Mouse (Mus musculus) cerebellum, postnatal 36 days (tissue): Measurements from ENCODE around the gene Plxnb1.
"Not testable (repeated sequence)": the region's sequence is repeated elsewhere in the genome, so short reads cannot be mapped to it uniquely, and the experiment has no call there.

Source experiments
- DNase-seq, 2 experiments: peaks; one replicate each; pipeline ENCODE4 v3.0.0; 2021 to 2022; ENCODE audit warnings: mixed read lengths in 2 of 2

Gene Plxnb1

DNA sequence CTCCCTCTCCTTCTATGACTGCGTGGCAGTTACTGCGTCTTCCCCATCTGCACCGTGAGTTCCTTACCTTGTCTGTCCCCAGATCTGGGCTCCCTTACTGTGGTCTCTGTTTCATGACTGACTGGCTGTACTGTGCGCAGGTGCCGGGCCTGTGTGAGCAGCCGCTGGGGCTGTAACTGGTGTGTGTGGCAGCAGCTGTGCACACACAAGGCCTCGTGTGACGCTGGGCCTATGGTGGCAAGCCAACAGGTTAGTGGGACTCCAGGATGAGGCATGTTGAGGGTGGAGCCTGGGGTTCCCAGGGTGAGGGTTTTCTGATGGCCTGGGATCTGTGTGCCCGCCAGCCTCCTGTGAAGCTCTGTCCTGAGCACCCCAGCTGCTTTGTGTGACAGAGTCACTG lies 8.9 kb downstream of the Plxnb1 start:
- no peak for DNase-seq

DNA sequence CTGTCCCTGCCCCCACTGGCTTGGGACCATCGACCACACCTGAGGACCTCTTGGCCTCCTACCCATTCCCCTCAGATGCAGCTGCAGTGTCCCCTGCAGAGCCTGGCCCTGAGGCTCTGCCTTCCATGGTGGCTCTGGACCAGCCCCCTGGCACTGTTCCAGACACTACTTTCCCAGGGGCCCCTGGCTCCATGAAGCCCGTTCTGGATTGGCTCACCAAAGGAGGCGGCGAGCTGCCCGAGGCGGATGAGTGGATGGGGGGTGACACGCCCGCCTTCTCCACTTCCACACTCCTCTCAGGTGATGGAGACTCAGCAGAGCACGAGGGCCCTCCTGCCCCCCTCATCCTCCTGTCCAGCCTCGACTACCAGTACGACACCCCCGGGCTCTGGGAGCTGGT lies 9.8 kb downstream of the Plxnb1 start:
- DNase-seq, result no peak

DNA sequence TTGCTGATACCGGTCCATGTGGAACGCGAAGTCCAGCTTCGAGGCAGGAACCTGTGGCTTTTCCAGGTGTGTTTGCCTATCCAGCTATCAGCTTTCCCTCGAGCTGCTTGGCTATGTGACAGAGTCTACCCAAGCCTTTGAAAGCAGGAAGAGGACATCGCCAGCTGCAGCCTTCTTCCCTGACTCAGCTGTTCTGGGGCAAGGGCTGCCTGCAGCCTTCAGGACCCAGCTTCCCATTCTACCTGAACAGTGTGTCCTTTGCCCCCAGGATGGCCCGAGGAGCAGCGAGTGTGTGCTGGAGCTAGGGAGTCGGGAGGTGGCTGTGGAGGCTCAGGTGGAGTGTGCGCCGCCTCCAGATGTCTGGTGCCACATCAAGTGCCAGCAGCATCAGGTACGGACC lies 10.5 kb downstream of the Plxnb1 start:
- no peak for DNase-seq

DNA sequence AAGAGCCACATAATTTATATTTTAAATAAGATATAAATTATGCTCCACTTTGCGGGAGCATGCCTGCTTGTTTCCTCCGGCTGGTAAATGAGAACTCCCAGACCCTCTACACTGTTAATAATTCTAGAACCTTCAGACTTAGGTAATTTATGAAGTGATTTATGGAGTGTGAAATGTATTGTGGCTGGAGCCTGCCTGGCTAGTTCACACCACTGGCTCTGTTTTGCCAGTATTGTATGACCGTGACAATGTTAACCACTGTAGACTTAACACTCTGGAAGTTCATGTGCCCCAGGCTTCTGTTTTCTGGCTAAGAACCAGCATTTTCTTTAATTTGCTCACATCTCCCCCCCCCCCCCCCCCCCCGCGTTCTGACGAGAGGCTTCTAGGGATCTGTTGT lies 12.2 kb downstream of the Plxnb1 start:
- no peak for DNase-seq

DNA sequence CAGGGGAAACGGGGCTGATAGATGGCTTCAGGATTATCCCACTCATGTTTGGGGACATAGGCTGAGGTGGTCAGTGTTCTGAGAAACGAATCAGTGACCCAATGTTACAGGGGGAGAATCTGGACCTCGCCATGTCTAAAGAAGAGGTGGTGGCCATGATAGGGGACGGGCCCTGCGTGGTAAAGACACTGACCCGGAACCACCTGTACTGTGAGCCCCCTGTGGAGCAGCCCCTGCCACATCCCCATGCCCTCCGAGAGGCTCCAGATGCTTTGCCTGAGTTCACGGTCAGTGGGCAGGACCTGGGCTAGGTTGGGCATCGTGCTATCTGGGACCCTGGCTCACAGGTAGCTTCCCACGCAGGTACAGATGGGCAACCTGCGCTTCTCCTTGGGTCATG lies 15.1 kb downstream of the Plxnb1 start:
- no peak for DNase-seq

DNA sequence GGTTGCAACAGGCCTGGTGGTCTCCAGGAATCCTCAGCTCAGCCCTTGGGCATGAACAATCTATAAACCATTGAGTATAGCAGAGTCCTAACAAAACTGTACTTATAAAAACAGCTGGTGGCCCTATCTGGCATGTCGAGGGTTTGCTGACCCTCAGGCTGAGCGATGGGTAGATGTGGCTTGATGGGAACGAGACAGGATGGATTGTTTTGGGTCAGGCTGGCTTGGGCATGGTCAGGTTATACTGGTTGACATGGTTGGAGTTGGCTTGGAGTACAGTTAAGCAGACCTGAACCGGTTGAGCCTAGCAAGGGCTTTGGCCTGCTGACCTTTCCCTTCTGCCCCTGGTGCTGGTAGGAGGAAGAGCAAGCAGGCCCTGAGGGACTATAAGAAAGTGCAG lies 15.9 kb downstream of the Plxnb1 start:
- no peak for DNase-seq

DNA sequence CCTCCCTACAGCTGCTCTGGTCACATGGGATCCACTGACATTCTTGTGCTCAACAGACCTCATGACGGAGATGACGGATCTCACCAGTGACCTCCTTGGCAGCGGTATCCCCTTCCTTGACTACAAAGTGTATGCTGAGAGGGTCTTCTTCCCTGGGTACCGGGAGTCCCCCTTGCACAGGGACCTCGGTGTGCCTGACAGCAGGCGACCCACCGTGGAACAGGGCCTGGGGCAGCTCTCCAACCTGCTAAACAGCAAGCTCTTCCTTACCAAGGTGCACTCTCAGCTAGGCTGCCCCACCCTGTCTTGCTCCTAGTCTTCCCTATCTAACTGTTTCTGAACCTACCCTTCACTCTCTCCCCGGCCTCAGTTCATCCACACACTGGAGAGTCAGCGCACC lies 16.4 kb downstream of the Plxnb1 start:
- no peak for DNase-seq

DNA sequence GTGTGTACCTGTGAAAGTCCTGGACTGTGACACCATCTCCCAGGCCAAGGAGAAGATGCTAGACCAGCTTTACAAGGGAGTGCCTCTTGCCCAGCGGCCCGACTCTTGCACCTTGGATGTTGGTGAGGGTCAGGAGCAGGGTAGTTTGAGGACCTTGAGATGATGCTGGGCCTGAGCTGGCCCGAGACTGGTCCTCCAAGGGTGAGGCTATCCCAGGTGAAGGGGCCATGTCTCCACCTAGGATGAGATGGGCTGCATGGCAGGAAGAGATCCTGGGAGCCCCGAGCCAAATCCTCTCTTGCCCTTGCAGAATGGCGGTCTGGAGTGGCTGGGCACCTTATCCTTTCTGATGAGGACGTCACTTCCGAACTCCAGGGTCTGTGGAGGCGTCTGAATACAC lies 18.1 kb downstream of the Plxnb1 start:
- no peak for DNase-seq

DNA sequence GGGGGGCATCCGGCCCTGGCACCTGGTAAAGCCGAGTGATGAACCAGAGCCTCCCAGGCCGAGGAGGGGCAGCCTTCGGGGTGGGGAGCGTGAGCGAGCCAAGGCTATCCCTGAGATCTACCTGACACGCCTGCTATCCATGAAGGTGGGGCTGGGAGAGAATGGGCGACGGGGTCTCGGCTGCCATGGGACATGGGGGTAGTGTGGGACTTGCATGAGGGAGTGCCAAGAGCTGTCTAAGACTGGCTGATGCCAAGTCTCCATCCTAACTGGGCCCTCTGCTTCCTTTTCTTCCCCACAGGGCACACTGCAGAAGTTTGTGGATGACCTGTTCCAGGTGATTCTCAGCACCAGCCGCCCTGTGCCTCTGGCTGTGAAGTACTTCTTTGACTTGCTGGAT lies 19.1 kb downstream of the Plxnb1 start:
- no peak for DNase-seq

DNA sequence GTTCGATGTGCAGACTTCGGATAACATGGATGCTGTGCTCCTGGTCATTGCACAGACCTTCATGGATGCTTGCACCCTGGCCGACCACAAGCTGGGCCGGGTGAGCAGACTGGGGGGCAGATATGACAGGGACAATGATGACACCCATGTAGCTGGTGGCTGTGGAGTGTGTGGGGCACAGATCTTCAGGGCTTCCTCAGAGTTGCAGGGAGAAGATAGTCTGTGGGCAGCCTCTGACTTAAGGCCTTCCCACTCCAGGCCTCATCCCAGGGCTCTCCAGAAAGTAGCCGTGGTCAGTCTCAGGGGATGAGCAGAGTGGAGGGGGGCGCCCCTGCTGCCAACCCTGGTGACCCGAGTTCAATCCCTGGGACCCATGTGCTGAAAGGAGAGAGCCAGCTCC lies 19.7 kb downstream of the Plxnb1 start:
- no peak for DNase-seq

DNA sequence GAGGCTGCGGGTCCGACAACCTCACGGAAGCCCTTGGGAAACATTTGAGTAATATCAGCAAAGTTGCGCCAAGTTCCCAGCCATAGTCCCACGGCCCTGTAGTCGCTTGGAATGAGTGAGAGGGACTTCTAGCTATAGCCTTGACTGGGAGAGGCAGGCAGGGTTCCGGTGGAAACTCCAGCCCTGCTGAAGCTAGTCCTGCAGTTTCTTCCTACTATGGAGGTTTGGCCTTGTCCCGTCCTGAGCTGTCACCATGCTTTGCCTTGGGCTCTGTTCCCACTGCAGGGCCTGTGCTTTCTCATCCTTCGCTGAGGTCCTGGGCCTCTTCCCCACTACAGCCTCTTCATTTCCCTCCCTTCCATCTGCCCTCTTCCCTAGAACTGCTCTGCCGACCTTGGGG lies 21.0 kb downstream of the Plxnb1 start:
- no peak for DNase-seq

DNA sequence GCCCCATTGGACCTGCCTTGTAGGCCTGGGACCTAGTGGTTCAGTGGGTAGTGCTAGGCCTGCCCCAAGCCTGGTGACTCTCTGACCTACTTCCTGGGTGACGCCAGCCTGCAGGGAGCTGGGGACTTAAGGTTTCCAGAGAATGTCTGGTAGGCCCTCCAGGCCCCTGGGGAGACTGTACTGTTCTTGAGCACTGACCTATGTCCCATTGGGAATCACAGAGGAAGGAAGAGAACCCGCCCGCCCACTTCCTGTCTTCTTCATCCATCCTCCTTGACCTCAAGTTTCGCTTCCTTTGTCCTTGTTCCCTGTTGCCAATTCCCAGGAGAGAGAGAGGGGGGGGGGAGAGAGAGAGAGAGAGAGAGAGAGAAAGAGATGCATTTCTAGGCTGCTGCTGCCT lies 22.9 kb downstream of the Plxnb1 start:
- no peak for DNase-seq

DNA sequence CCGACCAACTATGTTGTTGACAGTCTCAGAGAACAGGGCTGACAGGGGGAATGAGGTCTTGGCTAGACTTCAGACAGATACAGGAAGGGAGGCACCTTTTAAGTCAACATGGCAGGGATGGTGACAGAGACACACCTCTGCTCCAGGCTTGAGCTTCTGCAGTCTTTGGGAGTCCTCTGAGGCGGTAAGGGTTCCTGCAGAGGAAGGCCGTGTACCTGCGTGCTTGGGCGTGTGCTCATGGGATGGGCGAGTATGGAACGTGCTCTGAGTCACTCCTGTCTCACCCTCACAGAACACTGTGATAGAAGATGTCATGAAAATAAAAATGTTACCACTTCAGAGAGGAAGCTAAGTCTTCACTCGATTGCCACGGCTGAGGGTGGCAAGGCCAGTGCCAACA lies 24.4 kb downstream of the Plxnb1 start:
- DNase-seq, result no peak

DNA sequence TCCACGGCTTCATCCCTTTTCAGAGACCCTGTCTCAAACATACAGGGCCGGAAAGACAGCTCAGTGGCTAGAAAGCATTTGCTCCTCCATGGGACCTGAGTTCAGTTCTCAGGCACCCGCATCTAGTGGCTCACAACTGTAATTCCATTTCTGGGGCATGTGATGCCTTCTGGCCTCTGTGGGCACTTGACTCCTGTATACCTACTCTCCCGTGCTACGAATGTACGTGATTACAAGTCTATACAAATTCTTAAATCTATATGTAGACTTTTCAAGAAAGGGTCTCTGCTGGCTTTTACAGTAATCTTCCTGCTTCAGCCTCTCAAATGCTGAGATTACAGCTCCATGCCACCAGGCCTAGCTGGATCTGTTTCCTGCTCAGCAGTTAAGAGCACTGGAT lies 25.8 kb downstream of the Plxnb1 start:
- no peak for DNase-seq

DNA sequence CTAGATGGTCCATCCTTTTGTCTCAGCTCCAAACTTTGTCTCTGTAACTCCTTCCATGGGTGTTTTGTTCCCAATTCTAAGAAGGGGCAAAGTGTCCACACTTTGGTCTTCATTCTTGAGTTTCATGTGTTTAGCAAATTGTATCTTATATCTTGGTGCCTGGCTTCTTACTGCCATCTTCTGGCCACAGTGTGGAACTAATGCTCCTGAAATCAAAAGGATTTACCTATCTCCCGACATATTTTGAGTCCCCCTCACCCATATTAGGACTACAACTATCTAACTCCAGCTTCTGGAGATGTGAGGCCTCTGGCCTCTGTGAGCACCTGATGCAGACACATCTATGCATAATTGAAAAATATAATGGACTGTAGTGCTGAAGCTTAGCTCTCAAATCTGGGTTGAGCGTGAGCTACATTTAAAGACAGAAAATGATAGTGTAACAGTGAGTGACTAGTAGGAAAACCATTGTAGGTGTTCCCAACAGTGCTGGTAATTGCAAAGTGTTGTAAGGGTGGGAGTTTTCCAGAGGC lies 27.4 kb downstream of the Plxnb1 start:
- peak in 1 of 2 experiments; percentile 53 for DNase-seq

DNA sequence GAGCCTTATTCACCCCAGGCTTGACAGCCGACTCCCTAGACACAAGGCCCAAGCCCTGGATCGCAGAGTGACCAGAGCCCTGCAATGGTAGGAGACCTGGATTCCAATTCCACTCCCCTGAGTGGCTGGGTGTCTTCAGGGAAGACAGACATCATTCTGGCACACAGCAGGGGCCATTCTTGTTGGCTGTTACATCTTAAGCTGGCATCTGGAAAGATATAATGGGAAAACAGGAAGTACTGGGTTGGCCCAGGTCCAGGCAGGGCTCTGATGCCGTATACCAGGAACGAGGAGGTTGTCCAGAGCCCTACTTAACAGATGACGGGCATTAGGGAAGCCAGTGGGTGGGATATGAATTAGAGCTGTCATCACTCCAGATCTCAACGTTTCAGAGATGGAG lies 28.1 kb downstream of the Plxnb1 start:
- no peak for DNase-seq

DNA sequence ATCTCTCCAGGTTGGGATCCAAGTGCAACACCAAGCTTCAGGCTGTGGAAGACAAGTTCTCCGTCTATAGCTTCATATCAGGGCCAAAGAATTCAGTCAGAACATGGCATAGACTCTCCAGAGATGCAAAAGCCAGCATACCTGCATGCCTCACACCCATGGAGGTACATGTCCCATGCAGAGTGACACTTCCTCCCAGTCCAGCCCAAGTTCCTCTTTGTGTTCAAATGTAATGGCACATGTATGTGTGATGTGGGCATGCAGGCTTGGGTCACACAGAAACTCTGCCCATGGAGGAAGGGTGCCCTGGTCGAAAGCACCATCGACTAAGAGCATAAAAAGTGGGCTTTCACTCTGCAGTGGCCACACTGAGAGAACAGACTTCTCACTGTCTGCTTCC lies 29.0 kb downstream of the Plxnb1 start:
- no peak for DNase-seq

DNA sequence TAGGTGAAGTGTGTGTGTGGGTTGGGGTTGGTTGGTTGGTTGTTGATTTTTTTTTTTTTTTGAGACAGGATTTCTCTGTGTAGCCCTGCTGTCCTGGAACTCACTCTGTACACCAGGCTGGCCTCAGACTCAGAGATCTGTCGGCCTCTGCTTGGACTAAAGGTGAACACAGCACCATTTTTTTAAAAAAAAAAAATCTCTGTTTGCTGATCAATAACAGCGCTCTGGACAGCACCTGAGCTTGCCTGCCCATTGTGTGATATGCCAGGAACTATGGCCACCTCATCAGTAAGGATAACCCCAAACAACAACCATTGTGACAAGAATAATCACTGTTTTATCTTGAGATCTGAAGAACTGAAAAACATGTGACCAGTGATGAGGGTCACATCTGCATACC lies 29.9 kb downstream of the Plxnb1 start:
- DNase-seq, result no peak

DNA sequence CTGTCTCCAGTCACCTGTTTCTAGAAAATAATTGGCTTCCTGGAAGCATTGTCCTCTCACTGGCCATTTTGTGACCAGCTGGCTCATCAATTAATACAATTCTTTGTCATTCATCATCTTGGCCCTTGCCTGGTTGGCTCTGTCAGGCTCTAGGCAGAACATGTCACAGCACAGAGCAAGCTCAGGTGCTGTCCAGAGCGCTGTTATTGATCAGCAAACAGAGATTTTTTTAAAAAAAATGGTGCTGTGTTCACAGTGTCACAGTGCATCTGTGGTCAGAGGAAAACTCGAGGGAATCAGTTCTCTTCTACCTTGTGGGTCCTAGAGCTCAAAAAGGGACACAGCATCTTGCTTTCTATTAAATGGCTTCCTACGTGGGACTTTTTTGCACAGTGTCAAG lies 30.3 kb downstream of the Plxnb1 start:
- DNase-seq, result no peak

DNA sequence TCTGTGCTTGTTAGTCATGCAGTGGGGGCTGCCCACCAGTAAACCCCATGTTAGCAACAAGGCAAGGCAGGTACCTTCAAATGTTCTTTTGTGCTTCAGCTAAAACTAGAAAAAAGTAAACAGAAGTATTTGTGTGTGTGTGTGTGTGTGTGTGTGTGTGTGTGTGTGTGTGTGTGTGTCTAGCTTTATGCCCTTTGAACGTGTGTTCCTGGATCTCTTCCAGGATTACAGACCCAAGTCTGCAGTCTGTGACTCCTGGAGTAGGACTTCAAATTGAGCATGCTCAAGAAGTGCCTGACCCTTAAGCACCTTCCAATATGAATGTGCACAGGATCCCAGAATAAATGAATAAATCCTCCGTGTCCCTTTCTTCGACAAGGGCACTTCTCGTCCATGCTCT lies 31.9 kb downstream of the Plxnb1 start:
- DNase-seq, result no peak

DNA sequence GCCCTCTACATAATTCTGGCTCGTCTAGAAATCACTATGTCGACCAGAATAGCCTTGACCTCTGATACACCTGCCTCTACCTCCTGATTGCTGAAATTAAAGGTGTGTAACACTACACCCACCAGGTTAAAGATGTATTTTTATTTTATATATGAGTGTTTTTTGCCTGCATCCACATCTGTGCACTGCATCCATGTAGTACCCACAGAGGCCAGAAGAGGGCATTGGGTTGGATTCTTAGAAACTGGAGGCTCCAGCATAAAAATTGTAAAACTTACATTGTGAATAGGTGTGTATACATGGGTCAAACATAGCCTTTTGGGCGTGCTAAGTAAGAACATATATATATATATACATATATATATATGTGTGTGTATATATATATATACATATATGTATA lies 33.0 kb downstream of the Plxnb1 start:
- DNase-seq, result no peak

DNA sequence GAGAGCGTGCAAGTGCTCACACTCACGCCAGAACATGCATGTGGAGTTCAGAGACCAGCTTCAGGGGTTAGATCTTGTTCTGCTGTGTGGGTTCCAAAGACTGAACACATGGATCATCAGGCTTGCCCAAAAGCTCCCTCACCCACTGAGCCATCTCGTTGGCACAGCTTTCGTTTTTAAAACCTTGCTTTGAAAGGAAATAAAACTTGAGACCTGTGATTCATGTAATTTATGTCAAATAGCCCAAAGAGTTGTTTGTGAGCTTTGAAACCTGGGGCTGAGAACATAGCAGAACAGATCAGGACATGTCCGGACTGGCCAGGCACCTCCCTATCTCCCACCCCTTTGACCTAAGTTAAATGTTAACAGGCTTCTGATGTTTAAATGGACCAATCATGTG lies 34.9 kb downstream of the Plxnb1 start:
- no peak for DNase-seq

DNA sequence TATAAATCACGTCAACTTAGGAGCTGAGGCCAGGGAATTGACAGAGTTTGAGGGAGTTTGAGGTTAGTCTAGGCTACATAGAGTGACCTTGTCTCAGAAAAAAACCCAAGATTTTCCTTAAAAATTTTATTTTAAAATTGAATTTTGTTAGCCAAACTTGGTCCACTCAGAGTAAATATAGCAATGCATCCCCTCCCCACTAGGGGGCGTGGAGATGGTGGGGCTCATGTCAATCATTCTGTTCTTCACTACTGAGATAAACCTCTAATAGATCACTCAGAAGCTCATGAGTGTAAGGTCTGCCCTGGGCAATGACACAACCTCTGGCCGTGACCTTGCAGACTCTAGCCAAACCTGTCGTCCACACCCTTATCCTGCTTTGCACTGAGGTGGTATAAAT lies 45.2 kb downstream of the Plxnb1 start:
- DNase-seq, result not testable (repeated sequence)

DNA sequence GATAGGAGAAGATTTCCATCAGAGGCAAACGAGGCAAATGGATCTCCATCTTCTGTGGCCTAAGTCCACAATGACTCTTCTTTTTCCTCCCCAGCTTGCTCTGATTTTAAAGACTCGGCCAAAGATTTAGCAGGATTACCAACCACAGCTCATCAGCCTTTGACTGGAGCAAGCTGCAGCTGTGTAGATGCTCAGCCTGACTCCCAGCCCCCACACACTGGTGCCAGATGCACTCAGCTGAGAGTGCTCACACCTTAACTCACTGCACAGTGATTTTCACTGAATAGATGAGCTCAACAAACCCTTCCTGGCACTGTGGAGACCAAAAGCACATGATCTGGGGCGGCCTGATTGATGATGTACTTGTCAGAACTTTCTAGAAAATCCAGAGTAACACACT lies 66.8 kb downstream of the Plxnb1 start, which contains the start of gene Fbxw21:
Fbxw21 (minus strand) TSS at position 101 of the 400 bp plus-strand sequence.
- DNase-seq, result no peak

DNA sequence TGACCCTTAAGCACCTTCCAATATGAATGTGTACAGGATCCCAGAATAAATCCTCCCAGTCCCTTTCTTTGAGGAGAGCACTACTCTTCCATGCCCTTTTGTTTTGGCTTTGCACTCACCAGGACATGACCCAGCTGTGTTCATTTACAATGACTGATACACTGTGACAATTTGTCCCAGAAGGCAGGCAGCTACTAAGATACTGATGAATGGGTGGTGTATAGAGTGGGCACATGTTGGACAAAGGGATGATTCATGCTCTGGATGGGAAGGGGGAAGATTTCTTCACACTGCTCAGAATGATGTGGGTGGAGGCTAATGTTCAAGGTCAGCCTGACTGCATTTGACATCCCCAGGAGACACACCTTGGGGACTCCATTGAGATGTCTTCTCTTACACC lies 72.1 kb downstream of the Plxnb1 start:
- no peak for DNase-seq
